23 mouse cellular contexts compared by ENCODE assay signal in genomic region chr5:54101960-54102359, GRCm38 (mm10).
DNase-seq lines count a peak whose midpoint lies in the region; ATAC-seq and TF ChIP-seq lines count a peak whose summit lies in the region.
"Had no signal": no experiment of that assay in that cellular context is flagged by ENCODE, and none has a peak within 500 bp of the region (broad histone marks: within the 10 kb centered on the region; RNA-seq: fewer than 3 reads in every experiment).

No protein-coding gene starts in this region.

- peak; percentile 44; the same call in 1 of the 2 replicates for ATAC-seq in forebrain, embryonic 14.5 days
- no peak for ATAC-seq in forebrain, embryonic 11.5 days (replicated peaks; ENCODE audit: low FRiP score)
- ATAC-seq in liver, embryonic 11.5 days (replicated peaks; ENCODE audit: low FRiP score), result no peak
- ATAC-seq: hindbrain, postnatal 0 days; intestine, postnatal 0 days; midbrain, embryonic 13.5 days had no signal

- TF ChIP-seq POLR2A in brain, embryonic 14.5 days (IDR thresholded peaks at IDR 0.05; ENCODE audit: borderline replicate concordance, extremely low read depth, insufficient read depth, insufficient read length, poor library complexity, severe bottlenecking), result no peak

- peaks cover 9% of the 10 kb centered on the region; the same call in 1 of the 2 replicates for H3K36me3 ChIP-seq in forebrain, embryonic 14.5 days (ENCODE audit: control insufficient read depth, insufficient read depth, low read length)
- H3K36me3 ChIP-seq in forebrain, embryonic 11.5 days (ENCODE audit: control insufficient read depth, insufficient read depth, low read length), result no peaks in the 10 kb centered on the region
- H3K36me3 ChIP-seq in liver, embryonic 11.5 days (ENCODE audit: control insufficient read depth, insufficient read depth, low read length), result no peaks in the 10 kb centered on the region
- H3K36me3 ChIP-seq: forebrain, embryonic 15.5 days; heart, embryonic 10.5 days; neural tube, embryonic 12.5 days had no signal

- H3K27me3 ChIP-seq in forebrain, embryonic 14.5 days (replicated peaks; ENCODE audit: control insufficient read depth, insufficient read depth, low read length), result no peaks in the 10 kb centered on the region
- no peaks in the 10 kb centered on the region for H3K27me3 ChIP-seq in forebrain, embryonic 11.5 days (ENCODE audit: control insufficient read depth, insufficient read depth, low read length)
- H3K27me3 ChIP-seq in liver, embryonic 11.5 days (replicated peaks; ENCODE audit: control insufficient read depth, insufficient read depth, low read length), result no peaks in the 10 kb centered on the region
- H3K27me3 ChIP-seq: embryonic facial prominence, embryonic 12.5 days; forebrain, embryonic 15.5 days; megakaryocyte, embryonic 14.5 days; midbrain, embryonic 13.5 days; neural tube, embryonic 12.5 days had no signal

- H3K9ac ChIP-seq in forebrain, embryonic 14.5 days (ENCODE audit: low read length), result no peak overlapping the region
- H3K9ac ChIP-seq in forebrain, embryonic 11.5 days (ENCODE audit: low read length), result no peak overlapping the region
- H3K9ac ChIP-seq in liver, embryonic 11.5 days (ENCODE audit: low read depth, low read length), result no peak overlapping the region
- H3K9ac ChIP-seq: embryonic facial prominence, embryonic 12.5 days; forebrain, embryonic 15.5 days; liver, embryonic 14.5 days; lung, embryonic 14.5 days; midbrain, embryonic 13.5 days; neural tube, embryonic 12.5 days had no signal

- intact Hi-C loops in gastrocnemius, postnatal 14 days (cut with DNase I; ENCODE audit: low total_unique reads), result loop anchor here (10.0 kb wide), 1 partner anchor 97 kb away; no protein-coding TSS in a partner anchor

- no peak overlapping the region for H3K4me2 ChIP-seq in forebrain, embryonic 14.5 days (ENCODE audit: low read length)
- H3K4me2 ChIP-seq in forebrain, embryonic 11.5 days (ENCODE audit: low read depth, low read length, severe bottlenecking), result no peak overlapping the region
- H3K4me2 ChIP-seq in liver, embryonic 11.5 days, result no peak overlapping the region
- H3K4me2 ChIP-seq: embryonic facial prominence, embryonic 12.5 days; forebrain, embryonic 15.5 days; lung, embryonic 14.5 days; midbrain, embryonic 13.5 days; neural tube, embryonic 12.5 days had no signal

- no peaks in the 10 kb centered on the region for H3K9me3 ChIP-seq in forebrain, embryonic 14.5 days (replicated peaks; ENCODE audit: control insufficient read depth, low read length)
- H3K9me3 ChIP-seq in forebrain, embryonic 11.5 days (ENCODE audit: control insufficient read depth, low read length), result no peaks in the 10 kb centered on the region
- no peaks in the 10 kb centered on the region for H3K9me3 ChIP-seq in liver, embryonic 11.5 days (ENCODE audit: control insufficient read depth, low read length)
- H3K9me3 ChIP-seq: embryonic facial prominence, embryonic 12.5 days; forebrain, embryonic 15.5 days; heart, embryonic 10.5 days; hindbrain, embryonic 10.5 days; megakaryocyte, embryonic 14.5 days; midbrain, embryonic 13.5 days; neural tube, embryonic 12.5 days had no signal

- no peak overlapping the region for H3K27ac ChIP-seq in forebrain, embryonic 14.5 days (ENCODE audit: low read depth, low read length)
- H3K27ac ChIP-seq in forebrain, embryonic 11.5 days (ENCODE audit: low read depth, low read length), result no peak overlapping the region
- H3K27ac ChIP-seq in liver, embryonic 11.5 days (ENCODE audit: low read depth, low read length), result no peak overlapping the region
- H3K27ac ChIP-seq: embryonic facial prominence, embryonic 12.5 days; heart, embryonic 10.5 days; hindbrain, embryonic 10.5 days; liver, embryonic 14.5 days; midbrain, embryonic 13.5 days; neural tube, embryonic 12.5 days; stomach, postnatal 0 days had no signal

- no peak for DNase-seq in forebrain, embryonic 14.5 days (ENCODE audit: low spot score)
- no peak for DNase-seq in forebrain, embryonic 11.5 days (ENCODE audit: low spot score)
- DNase-seq in A20 (ENCODE audit: low read depth, low spot score), result peak; percentile 73
- DNase-seq in brain, embryonic 14.5 days (ENCODE audit: low read depth), result peak; percentile 31
- peak; percentile 31 for DNase-seq in naive thymus-derived CD4-positive, alpha-beta T cell, adult 2 months (ENCODE audit: low read depth)
- no peak for DNase-seq in liver, embryonic 11.5 days (ENCODE audit: low spot score)
- DNase-seq in gastrocnemius, postnatal 14 days, result no peak
- DNase-seq in heart, adult 9 months (ENCODE audit: low spot score in 2 of 2), result no peak
- DNase-seq: cerebellum, adult 11-12 months; cerebellum, postnatal 10 days; kidney, postnatal 36 days; lung, embryonic 14.5 days had no signal

- H3K4me1 ChIP-seq in forebrain, embryonic 14.5 days (ENCODE audit: control insufficient read depth, insufficient read depth, low read length), result peaks cover 6% of the 10 kb centered on the region; the same call in 1 of the 2 replicates
- peaks cover 3% of the 10 kb centered on the region; the same call in 1 of the 2 replicates for H3K4me1 ChIP-seq in forebrain, embryonic 11.5 days (replicated peaks; ENCODE audit: control insufficient read depth, insufficient read depth, low read length)
- H3K4me1 ChIP-seq in liver, embryonic 11.5 days (replicated peaks; ENCODE audit: control insufficient read depth, insufficient read depth, low read length), result 0 out of 2 replicates have a peak, but pooled peaks cover 2% of the 10 kb centered on the region

- 42% methylated on average over 1 of the region's 1 CpGs for WGBS in forebrain, embryonic 14.5 days
- 88% methylated on average over 1 of the region's 1 CpGs for WGBS in forebrain, embryonic 11.5 days
- 65% methylated on average over 1 of the region's 1 CpGs for WGBS in liver, embryonic 11.5 days

- TF ChIP-seq CTCF in brain, embryonic 14.5 days (IDR thresholded peaks at IDR 0.05; ENCODE audit: borderline replicate concordance, extremely low read depth, insufficient read depth, insufficient read length), result no peak

- no peak overlapping the region for H3K4me3 ChIP-seq in forebrain, embryonic 14.5 days (ENCODE audit: low read depth, low read length)
- H3K4me3 ChIP-seq in forebrain, embryonic 11.5 days (ENCODE audit: low read depth, low read length), result no peak overlapping the region
- no peak overlapping the region for H3K4me3 ChIP-seq in liver, embryonic 11.5 days (ENCODE audit: low read depth, low read length)
- H3K4me3 ChIP-seq: embryonic facial prominence, embryonic 12.5 days; forebrain, embryonic 15.5 days; heart, embryonic 10.5 days; hindbrain, embryonic 10.5 days; midbrain, embryonic 13.5 days; neural tube, embryonic 12.5 days had no signal

Comparison
In these comparisons a context has a peak if more than half of its experiments do, and no peak if none do; other contexts are left out.
1. DNase-seq: peak in A20 (single experiment), brain, embryonic 14.5 days (single experiment) and naive thymus-derived CD4-positive, alpha-beta T cell, adult 2 months (single experiment); none in forebrain, embryonic 14.5 days (single experiment), forebrain, embryonic 11.5 days (single experiment), liver, embryonic 11.5 days (single experiment), gastrocnemius, postnatal 14 days (single experiment) and heart, adult 9 months (0 of 2).